Mouse (Mus musculus) G1E-ER4 (cell line): ENCODE measurements around the gene Gtf2h4. TPM values are rescaled to one million over a fixed set of nuclear protein-coding genes. Genes with fewer than 3 reads are reported as not detected.

Experiments used
- GATA1 ChIP-seq: IDR thresholded peaks from one replicate; pipeline ENCODE4 v1.8.0; 2012; ENCODE audit warnings: low read length, inconsistent platforms
- polyA plus RNA-seq: library from polyadenylated mRNA; stranded (reverse); fragments of >175 nt; gene quantifications from 2 replicates; pipeline ENCODE4 v1.2.3, GENCODE M21; 2012

The Gtf2h4 gene
- 20.1 and 28.1 TPM in 2 replicates for polyA plus RNA-seq

DNA sequence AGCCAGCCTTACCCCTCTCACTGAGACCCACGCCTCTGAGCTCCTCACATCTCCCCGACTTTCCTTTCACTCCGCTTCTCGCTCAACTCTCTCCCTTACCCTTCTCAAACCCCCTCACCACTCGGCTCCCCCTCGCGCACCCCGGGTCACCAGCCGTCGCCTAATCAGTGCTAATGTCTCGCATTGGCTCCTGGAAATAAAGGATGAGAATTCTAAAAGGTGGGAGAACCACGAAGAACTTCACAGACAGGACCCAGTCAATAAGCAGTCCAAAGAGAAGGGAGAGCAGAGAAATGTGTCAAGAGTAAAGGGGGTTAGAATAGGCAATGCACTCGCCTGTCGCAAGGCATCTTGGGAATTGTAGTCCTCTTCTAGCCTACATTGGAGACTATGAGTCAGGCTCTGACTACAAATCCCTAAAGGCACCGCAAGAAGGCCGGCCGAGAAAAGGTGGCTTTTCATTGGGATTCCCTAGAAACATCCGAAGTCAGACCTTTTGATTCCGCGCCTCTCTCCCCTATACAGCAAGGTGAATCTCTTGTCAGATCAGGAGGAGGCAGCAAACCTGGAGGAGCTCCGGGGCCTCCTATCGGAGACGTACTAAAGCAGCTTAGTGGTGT lies at the start of gene Gtf2h4:
Gtf2h4 (minus strand) TSS at position 324 of the 620 bp plus-strand sequence.
- TF ChIP-seq GATA1: no peak

DNA sequence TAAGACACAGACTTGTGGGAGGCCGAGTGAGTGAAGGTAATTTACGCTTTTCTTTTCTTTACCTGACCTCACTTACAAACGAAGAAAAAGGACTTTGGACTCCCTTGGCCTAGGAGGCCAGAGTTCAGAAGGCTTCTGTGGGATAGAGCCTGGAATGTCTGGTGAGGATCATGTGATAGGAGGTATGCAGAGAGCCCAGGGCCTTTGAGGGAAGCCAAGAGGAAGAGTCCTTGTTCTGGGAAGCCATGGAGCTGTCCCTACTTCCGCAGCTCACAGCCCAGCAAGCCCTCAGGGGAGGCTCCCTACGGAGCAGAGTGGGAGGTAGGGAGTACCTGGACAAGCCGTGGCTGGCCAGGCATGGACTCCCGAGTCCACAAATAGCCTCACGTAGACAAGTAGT lies 48.1 kb upstream of the Gtf2h4 start:
- TF ChIP-seq GATA1: no peak

DNA sequence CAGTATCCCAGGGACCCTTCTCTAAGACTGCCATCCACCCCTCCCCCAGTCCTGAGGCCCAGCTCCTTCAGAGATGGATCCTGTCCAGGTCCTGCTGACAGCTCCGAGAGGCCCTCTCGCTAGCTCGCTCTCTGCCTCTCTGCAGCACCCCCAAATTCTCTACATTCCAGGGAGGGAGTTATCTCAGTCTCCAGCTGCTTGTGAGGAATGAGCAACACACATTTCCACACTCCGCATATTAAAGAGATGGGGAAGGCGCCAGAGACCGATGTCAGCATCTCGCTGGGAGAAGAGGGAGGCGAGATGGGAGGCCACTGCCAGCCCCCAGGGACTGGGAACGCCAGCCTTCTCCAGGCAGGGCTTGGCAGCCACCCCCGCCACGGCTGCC lies 46.8 kb upstream of the Gtf2h4 start:
- TF ChIP-seq GATA1: no peak

DNA sequence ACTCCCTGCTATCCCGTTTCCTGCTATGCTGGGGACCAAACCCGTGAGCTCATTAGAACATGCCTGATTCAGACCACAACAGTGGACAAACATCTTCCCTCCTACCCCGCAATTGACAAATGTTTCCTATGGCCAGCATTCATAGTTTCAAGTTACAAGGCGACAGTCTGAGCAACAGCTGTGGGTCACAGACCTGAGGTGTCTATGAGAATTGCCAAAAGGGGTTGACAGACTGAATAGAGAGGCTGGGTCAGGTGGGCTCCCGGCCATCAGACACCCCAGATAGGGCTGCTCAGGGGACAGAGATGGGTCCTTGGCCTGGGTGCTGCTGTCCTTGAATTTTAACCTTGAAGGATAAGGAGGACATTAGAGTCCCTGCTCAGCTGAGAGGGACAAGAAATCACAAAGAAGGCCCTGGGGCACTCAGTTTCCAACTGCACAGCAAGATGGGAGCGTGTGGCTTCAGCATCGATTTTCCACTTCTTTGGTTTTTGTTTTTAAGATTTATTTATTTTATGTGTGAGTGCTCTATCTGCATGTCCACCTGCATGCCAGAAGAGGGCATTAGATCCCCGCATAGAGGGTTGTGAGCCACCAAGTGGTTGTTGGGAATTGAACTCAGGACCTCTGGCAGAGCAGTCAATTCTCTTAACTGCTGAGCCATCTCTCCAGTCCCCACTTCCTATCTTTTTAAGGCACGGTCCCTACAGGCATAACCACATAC lies 46.2 kb upstream of the Gtf2h4 start:
- no peak for TF ChIP-seq GATA1

DNA sequence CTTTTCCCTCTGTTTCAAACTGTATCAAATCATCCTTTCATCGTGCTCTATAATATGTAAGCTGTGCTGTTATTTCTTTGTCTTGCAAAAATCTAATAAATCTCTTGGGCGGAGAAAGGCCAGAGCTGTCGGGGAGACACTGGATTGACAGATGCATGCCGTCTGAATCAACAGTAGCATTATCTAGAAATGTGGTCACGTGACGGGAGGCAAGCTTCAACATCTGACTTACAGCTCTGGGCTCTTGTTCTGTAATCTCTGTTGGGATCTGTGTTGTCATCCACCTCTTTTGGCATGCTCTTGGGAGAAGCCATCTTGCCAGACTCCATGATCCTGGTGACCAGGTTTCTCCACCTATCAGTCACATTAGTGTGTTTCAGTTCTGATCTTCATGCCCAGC lies 43.5 kb upstream of the Gtf2h4 start:
- TF ChIP-seq GATA1: no peak

DNA sequence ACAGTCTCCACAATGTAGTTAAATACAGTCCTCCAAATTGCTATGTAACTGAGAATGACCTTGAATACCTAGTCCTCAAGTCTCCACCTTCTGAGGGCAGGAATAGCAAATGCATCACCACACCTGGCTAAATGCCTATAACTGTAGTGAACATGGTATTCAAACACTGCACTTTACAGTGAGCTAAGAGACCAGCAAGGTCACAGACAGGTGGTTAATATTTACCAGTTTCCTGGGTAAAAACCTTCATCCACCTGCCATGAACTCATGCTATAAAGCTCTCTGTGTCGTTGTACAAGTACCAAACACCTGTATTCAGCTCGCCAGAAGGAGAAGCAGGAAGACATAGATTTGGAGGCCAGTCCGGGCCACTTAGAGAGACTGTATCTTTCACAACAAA lies 42.6 kb upstream of the Gtf2h4 start:
- TF ChIP-seq GATA1: no peak

DNA sequence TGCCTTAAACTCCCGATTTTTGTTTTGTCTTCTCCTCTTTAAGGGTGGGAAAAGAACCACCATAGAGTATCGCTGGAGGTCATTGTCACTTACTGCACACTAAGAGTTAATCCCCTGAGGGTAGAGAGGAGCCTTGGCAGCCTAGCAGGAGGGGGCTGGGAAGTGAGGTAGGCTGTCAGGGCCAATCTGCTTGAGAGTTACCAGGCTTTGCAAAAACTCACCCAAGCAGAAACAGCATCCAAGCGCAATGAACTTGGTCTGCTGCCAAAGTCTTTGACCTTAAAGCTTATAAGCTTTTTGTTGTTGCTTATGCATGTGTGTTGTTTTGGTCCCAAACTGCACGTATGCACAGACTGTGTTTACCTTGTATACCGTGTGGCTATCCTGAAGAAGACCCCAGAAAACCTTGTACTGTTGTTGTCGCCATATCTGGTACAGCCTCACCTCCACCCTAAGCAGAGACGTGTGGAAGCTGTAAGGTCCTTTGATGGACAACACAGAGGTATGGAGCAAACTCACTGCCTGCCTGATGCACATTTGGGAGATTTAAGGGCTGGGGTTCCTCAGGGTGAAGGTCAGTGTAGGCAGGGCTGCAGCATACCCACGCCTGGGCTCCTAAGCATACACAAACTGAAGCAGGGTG lies 37.3 kb upstream of the Gtf2h4 start:
- TF ChIP-seq GATA1: no peak

DNA sequence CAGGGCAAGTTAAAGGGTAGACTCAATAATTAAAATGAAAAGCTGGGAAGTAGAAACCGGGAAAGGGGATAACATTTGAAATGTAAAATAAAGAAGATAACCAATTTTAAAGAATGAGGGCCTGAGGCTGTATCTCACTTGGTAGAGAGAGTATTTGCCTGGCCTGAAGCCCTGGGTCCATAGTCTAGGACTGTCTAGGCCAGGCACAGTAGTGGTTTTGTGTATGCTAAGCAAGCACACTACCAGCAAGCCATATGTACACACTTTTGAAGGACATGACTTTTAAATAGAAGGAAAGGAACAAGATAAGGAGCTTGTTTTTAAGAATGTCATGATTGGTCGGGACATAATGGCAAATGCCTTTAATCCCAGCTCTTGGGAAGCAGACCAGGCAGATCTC lies 35.1 kb upstream of the Gtf2h4 start:
- TF ChIP-seq GATA1: no peak

DNA sequence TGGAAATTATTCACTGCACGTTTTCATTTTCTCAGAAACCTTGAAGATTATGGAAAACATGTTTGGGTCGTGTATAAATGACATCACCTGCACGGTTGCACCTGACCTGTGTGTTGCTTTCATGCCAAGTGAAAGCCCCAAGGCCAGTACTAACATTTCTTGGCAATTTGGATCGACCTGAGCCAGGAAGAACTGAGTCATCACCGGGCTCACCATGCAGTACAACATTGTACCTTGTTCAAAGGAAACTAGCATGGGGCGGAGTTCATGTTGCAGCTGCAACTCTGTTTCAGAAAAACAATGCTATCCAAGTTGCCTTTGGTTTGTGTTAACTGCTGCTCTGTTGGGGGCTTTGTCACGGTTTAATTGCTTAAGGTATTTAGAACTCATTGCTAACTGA lies 34.4 kb upstream of the Gtf2h4 start:
- no peak for TF ChIP-seq GATA1

DNA sequence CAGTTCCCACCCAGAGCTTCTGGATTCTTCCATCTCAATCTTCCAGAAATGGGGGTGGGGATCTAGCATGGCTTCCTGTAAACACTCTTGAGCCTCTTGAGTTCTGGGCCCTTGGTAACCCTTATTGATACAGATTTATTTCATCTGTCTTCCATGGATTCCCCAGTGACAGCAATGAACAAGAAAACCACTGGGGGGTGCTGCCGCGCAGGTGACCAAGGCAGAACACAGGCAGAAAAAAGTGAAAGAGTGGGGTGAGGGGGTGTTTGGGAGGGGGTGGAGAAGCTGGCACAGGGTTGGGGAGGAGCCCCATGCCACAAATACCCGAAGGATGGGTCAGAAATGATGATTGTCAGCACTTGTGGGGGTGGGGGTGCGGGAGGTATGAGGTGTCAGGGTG lies 32.3 kb upstream of the Gtf2h4 start:
- no peak for TF ChIP-seq GATA1

DNA sequence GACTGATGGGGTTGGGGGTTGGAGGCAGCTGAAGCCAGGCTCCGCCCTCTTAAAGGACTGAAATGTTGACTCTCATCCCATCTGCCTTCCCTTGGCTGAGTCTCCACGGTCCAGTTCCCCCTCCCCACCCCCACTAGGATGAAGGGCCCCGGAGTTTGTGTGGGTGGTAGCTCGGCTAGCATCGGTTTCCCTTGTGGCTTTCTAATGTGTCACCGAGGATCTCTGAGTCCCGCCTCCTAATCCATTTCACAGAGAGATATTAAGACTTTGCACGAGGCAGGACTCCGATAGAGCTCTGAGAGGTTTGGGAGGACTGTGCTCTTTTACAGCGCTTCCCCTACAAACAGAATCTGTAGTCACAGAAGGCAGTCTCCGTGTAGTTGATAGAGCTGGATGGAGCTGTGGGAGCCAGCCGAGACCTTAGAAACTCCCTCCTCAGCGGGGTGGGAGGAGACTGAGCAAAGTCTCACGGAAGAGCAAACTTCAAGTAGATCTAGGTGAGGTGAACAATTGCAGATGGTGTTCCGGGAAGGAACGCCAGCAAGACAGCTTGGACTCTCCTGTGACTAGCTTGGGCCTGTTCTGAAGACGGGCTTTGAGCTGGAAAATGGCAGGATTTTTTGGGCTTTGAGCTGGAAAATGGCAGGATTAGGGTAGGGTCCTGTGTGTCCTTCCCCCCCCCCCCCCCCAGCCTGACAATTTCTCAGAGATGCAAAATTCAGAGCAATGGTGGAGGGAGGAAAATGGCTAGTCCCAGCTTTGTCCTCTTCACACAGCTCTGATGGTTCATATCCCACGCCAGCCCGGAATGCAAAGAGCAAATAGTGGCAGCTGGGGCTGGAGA lies 31.3 kb upstream of the Gtf2h4 start, which contains the start of gene Ddr1:
Ddr1 (minus strand) TSS at position 1 of the 844 bp plus-strand sequence.
- TF ChIP-seq GATA1: no peak

DNA sequence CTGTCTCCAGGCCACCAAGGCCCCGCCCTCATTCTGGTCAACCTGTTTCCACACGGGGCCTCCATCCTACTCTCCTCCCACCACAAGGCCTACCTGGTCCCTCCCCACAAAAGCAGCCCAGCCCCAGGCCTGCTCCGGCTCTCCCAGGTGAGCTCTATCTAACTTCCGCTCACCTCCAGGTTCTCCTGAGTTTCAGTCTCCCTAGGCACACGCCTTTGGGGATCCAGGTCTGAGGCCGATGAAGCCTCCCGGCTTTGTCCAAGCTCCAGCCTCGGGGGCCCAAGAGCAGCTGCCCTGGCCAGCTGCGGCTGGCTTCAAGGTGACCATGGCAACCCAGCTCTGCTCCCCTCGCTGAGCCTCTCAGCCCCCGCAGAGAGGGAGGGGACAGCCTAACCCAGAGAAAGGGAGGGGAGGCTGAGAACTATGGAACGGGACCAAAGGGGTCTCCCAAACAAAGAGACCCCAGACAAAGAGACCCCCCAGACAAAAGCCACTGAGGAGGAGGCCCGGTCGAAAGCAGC lies 30.3 kb upstream of the Gtf2h4 start:
- no peak for TF ChIP-seq GATA1

DNA sequence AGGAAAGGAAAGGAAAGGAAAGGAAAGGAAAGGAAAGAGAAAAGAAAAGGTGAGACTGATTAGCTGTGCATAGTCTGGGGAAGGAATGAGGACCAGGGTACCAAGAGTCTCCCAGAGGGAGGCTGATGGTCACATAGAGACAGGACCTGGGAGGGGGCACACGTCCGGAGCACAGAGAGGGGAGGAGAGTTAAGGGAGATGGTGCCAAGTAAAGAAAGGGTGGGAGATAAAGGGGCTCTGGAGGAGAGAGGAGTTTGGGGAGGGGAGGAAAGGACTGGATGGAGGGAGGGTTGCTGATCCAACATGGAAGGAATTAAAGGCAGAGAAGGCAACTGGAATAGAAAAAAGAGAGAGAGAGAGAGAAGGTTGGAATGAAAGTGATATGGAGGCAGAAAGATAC lies 29.5 kb upstream of the Gtf2h4 start:
- TF ChIP-seq GATA1: no peak

DNA sequence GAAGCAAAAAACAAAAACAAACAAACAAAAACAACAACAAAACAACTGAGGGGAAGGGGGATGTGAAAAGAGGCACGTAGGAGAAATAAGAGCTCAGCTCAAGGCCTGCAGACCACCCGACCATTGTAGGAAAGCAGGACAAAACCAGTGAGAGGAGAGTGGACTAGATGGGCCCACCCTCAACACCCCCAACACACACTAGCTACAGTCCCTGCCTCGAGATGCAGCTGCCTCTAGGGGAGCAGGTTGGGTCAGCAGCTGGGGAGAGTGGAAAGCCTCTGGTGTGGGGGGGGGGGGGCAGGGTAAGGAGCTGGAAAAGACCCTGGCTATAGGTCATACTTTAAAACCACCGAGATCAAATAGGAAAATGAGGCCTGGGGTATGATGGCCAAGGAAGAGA lies 29.1 kb upstream of the Gtf2h4 start:
- no peak for TF ChIP-seq GATA1

DNA sequence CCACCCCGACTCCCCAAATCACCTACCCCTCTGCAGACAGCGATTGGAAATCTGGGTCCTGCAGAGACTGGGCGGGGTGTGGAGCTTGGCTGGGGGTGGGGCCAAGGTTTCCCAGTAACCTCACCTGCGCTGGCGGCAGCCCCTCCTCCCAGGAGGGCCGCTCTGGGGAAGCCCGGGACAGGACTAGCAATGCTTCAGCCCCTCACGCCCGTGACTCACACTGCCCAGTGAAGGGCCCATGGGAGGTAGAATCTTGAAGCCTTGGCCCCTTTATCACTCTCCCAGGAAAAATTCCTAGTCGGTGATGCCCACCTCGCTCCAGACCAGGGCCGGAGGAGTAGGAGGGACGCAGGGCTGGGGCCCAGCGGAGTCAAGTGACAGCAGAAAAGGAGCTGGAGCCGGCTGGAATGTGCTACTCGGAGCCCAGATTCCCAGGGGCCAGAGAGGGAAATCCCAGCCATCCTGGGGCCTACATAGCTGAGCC lies 28.5 kb upstream of the Gtf2h4 start:
- no peak for TF ChIP-seq GATA1
